Mouse (Mus musculus): ENCODE measurements around the gene Aif1.

- no peak for TF ChIP-seq CTCF (IDR thresholded peaks at IDR 0.05; ENCODE audit: low read depth, low read length)
- TF ChIP-seq TAL1 (conservative IDR thresholded peaks at IDR 0.05; ENCODE audit: low read depth, low read length) = no peak
- no peak for TF ChIP-seq GATA1 (IDR thresholded peaks at IDR 0.05; ENCODE audit: borderline replicate concordance, low read length)
Observed at GRCm38 (mm10) chr17:35164568-35165450, 11.1 kb downstream of the Aif1 start, which contains the start of gene Prrc2a.

Measured in G1E (cell line).